Mouse (Mus musculus): ENCODE data around the gene Stambp. TPM values are rescaled to one million over a fixed set of nuclear protein-coding genes. Genes with fewer than 3 reads are reported as not detected.

The Stambp gene
- polyA plus RNA-seq (2017; shearing (Covaris generic)), result 29.2 TPM

GRCm38 (mm10) chr6:83572671-83573070 lies at the start of gene Stambp:
TSS of gene Stambp (minus strand) at chr6:83572729.

DNA sequence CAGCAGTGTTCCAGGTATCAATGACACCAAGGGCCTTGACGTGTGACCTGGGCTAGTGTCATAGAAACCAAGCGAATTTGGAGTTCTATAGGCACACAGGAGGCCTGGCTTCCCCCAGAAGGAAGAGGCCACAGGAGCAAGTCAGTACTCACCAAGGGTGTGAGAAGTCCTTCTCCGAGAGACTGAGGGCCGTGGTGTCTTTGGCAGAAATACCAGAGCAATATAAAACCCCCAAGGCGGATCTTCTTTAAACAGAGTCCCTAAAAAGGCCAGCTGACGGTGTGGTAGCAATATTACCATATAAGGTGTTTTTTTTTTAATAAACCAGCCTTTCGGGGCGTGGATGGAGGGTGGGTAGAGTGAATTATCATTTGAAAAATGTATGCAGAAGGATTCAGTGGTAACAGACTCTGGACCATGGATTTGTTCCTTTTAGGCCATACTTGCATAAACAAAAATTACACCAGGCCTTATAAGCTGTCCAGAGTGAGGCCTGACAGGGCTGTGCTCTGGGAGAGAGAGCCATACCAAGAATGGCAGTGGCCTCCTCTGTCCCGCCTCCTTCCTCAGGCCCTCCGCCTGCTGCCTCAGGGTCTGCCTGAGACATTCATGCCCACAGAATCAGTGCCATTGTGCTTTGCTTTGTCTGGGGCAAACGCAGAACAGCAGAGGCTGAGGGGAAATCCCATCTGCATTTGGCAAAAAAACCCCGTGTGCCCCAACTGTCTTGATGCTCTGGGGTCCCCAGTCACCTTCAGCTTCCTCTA lies 36.3 kb downstream of the Stambp start, which contains the start of gene Actg2:
Gene Actg2, minus strand, starts transcription at position 238 of the 767 bp plus-strand sequence.

DNA sequence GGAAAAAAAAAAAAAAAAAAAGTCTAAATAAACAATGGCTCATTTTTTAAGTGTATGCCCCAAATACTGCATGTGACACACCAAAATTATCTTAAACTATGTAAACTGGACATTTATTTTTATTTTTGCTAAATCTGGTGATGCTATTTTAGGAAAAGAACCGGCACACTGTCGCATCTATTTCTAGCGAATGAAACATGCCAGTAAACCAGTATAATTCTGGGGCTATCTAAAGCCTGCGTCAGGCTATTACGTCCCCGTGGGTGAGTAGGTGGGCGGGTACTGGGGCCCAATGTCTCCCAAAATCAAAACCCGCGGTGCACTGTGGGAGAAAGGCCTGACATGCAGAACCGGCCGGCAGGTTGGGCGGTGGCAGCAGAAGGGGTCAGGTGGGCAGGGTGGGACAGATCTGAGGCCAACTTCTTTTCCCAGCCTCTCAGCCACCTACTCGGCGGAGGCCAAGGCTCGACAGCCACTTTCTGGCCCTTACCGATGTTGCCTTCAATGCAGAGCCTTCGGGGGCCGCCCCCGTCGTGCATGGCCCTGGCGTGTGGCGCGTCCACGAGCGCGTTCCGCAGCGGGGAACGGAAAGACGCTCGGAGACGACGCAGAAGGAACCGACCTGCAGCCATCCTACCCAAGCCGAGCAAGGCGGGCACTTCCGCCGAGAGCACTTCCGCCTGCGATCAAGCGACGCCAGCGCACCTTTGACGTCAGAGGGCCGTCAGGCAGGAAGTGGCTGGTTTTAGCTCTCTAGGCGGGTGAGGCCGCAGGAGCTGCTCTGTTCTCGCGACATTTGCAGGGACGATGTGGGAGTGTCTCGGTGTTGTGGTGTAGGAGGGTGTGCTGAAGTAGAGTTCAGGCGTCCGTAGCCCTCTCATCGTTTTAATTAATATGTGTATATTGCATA lies 66.0 kb downstream of the Stambp start, which contains the start of gene Dguok:
Gene Dguok, minus strand, starts transcription at position 712 of the 910 bp plus-strand sequence.

Other genes with a start within 250 kb of the Stambp start
- 54.7 TPM for gene Mthfd2, start 246.8 kb downstream of the Stambp start, polyA plus RNA-seq (2017; shearing (Covaris generic))
- 177 TPM for gene Mob1a, start 246.7 kb downstream of the Stambp start, polyA plus RNA-seq (2017; shearing (Covaris generic))
- 56.9 TPM for gene Bola3, start 223.6 kb downstream of the Stambp start, polyA plus RNA-seq (2017; shearing (Covaris generic))
- 27.0 TPM for gene Tet3, start 113.6 kb downstream of the Stambp start, polyA plus RNA-seq (2017; shearing (Covaris generic))
- gene Dguok, start 65.8 kb downstream of the Stambp start, polyA plus RNA-seq (2017; shearing (Covaris generic)), result 87.0 TPM
- 0.51 TPM for gene Actg2, start 36.5 kb downstream of the Stambp start, polyA plus RNA-seq (2017; shearing (Covaris generic))
- not detected for gene Clec4f, start 83.5 kb upstream of the Stambp start, polyA plus RNA-seq (2017; shearing (Covaris generic))
- gene Cd207, start 105.1 kb upstream of the Stambp start, polyA plus RNA-seq (2017; shearing (Covaris generic)), result not detected
- 3.8 TPM for gene Vax2, start 138.5 kb upstream of the Stambp start, polyA plus RNA-seq (2017; shearing (Covaris generic))
- not detected for gene Atp6v1b1, start 170.3 kb upstream of the Stambp start, polyA plus RNA-seq (2017; shearing (Covaris generic))
- gene Ankrd53, start 189.9 kb upstream of the Stambp start, polyA plus RNA-seq (2017; shearing (Covaris generic)), result not detected
- 60.5 TPM for gene Tex261, start 203.1 kb upstream of the Stambp start, polyA plus RNA-seq (2017; shearing (Covaris generic))
- 13.1 TPM for gene Nagk, start 222.3 kb upstream of the Stambp start, polyA plus RNA-seq (2017; shearing (Covaris generic))